ENCODE assay signal across 9 mouse cellular contexts in genomic region chr13:60173186-60173585, GRCm38 (mm10). TPM values are rescaled to one million over a fixed set of nuclear protein-coding genes. Genes with fewer than 3 reads are reported as not detected.
DNase-seq lines count a peak whose midpoint lies in the region; ATAC-seq and TF ChIP-seq lines count a peak whose summit lies in the region.
"Had no signal": no experiment of that assay in that cellular context is flagged by ENCODE, and none has a peak within 500 bp of the region (broad histone marks: within the 10 kb centered on the region; RNA-seq: fewer than 3 reads in every experiment).

No protein-coding gene starts in this region.

- peaks cover 45% of the 10 kb centered on the region for H3K27me3 ChIP-seq in forebrain, embryonic 10.5 days (ENCODE audit: poor library complexity, severe bottlenecking)
- H3K27me3 ChIP-seq in forebrain, embryonic 16.5 days (replicated peaks; ENCODE audit: control insufficient read depth, insufficient read depth, low read length), result peaks cover 5% of the 10 kb centered on the region
- H3K27me3 ChIP-seq in lung, embryonic 14.5 days (ENCODE audit: insufficient read depth, low read length), result peaks cover 44% of the 10 kb centered on the region
- H3K27me3 ChIP-seq in liver, postnatal 0 days (ENCODE audit: insufficient read depth, low read length), result peaks cover 70% of the 10 kb centered on the region
- no peaks in the 10 kb centered on the region; the same call in 1 of the 2 replicates for H3K27me3 ChIP-seq in stomach, postnatal 0 days (ENCODE audit: control insufficient read depth, insufficient read depth, low read length)

- H3K36me3 ChIP-seq in forebrain, embryonic 10.5 days (replicated peaks), result peaks cover 13% of the 10 kb centered on the region
- H3K36me3 ChIP-seq in forebrain, embryonic 16.5 days (ENCODE audit: control insufficient read depth, insufficient read depth), result no peaks in the 10 kb centered on the region
- no peaks in the 10 kb centered on the region for H3K36me3 ChIP-seq in lung, embryonic 14.5 days (ENCODE audit: insufficient read depth)
- H3K36me3 ChIP-seq in liver, postnatal 0 days (replicated peaks; ENCODE audit: insufficient read depth, low read length), result no peaks in the 10 kb centered on the region
- H3K36me3 ChIP-seq in stomach, postnatal 0 days (ENCODE audit: control insufficient read depth, insufficient read depth, low read length), result no peaks in the 10 kb centered on the region

- H3K4me1 ChIP-seq in forebrain, embryonic 10.5 days, result peaks cover 68% of the 10 kb centered on the region
- H3K4me1 ChIP-seq in forebrain, embryonic 16.5 days (replicated peaks; ENCODE audit: control insufficient read depth, insufficient read depth, low read length), result peaks cover 25% of the 10 kb centered on the region
- H3K4me1 ChIP-seq in lung, embryonic 14.5 days (ENCODE audit: insufficient read depth), result peaks cover 11% of the 10 kb centered on the region
- H3K4me1 ChIP-seq in liver, postnatal 0 days (ENCODE audit: insufficient read depth), result peaks cover 11% of the 10 kb centered on the region; the same call in 1 of the 2 replicates
- H3K4me1 ChIP-seq in stomach, postnatal 0 days (replicated peaks; ENCODE audit: control insufficient read depth, insufficient read depth), result no peaks in the 10 kb centered on the region

- no peak for TF ChIP-seq CTCF in lung, embryonic 14.5 days (IDR thresholded peaks at IDR 0.05; ENCODE audit: low read depth)
- no peak for TF ChIP-seq CTCF in liver, postnatal 0 days (IDR thresholded peaks at IDR 0.05; ENCODE audit: low read depth)
- TF ChIP-seq CTCF in stomach, postnatal 0 days (IDR thresholded peaks at IDR 0.05; ENCODE audit: low read depth), result no peak

- H3K9me3 ChIP-seq in forebrain, embryonic 10.5 days, result no peaks in the 10 kb centered on the region
- no peaks in the 10 kb centered on the region for H3K9me3 ChIP-seq in forebrain, embryonic 16.5 days (ENCODE audit: control insufficient read depth, low read length)
- H3K9me3 ChIP-seq in lung, embryonic 14.5 days (ENCODE audit: low read depth, low read length), result no peaks in the 10 kb centered on the region
- no peaks in the 10 kb centered on the region for H3K9me3 ChIP-seq in liver, postnatal 0 days (ENCODE audit: low read length)
- H3K9me3 ChIP-seq in stomach, postnatal 0 days (ENCODE audit: control insufficient read depth, low read length), result no peaks in the 10 kb centered on the region

- 2% methylated on average over 3 of the region's 3 CpGs for WGBS in forebrain, embryonic 10.5 days
- 3% methylated on average over 3 of the region's 3 CpGs for WGBS in forebrain, embryonic 16.5 days
- WGBS in lung, embryonic 14.5 days, result under 1% methylated on average over 3 of the region's 3 CpGs
- WGBS in liver, postnatal 0 days (ENCODE audit: insufficient replicate concordance), result 4% methylated on average over 3 of the region's 3 CpGs
- 5% methylated on average over 3 of the region's 3 CpGs for WGBS in stomach, postnatal 0 days

- H3K27ac ChIP-seq in forebrain, embryonic 10.5 days, result peak overlapping the region; percentile 99
- H3K27ac ChIP-seq in forebrain, embryonic 16.5 days (ENCODE audit: low read length), result no peak overlapping the region
- no peak overlapping the region for H3K27ac ChIP-seq in lung, embryonic 14.5 days (ENCODE audit: low read depth)
- no peak overlapping the region for H3K27ac ChIP-seq in liver, postnatal 0 days (ENCODE audit: low read depth)
- H3K27ac ChIP-seq in stomach, postnatal 0 days (replicated peaks), result no peak overlapping the region; the same call in 1 of the 2 replicates

- peak overlapping the region; percentile 98 for H3K4me3 ChIP-seq in forebrain, embryonic 10.5 days
- no peak overlapping the region for H3K4me3 ChIP-seq in forebrain, embryonic 16.5 days (replicated peaks; ENCODE audit: low read length)
- H3K4me3 ChIP-seq in lung, embryonic 14.5 days (ENCODE audit: low read depth, low read length), result no peak overlapping the region; the same call in 1 of the 2 replicates
- no peak overlapping the region for H3K4me3 ChIP-seq in liver, postnatal 0 days (ENCODE audit: low read depth, low read length)
- no peak overlapping the region for H3K4me3 ChIP-seq in stomach, postnatal 0 days (ENCODE audit: low read depth, low read length)

- TF ChIP-seq EP300 in liver, postnatal 0 days (IDR thresholded peaks at IDR 0.05; ENCODE audit: low read depth), result no peak
- no peak for TF ChIP-seq EP300 in stomach, postnatal 0 days (optimal IDR thresholded peaks at IDR 0.05)

- no peak for DNase-seq in forebrain, embryonic 10.5 days (ENCODE audit: extremely low spot score, low spot score)
- no peak for DNase-seq in lung, embryonic 14.5 days
- DNase-seq in lung, adult 18-20 months, result no peak
- no peak for DNase-seq in liver, postnatal 0 days
- DNase-seq in stomach, postnatal 0 days (ENCODE audit: low spot score), result no peak
- no peak for DNase-seq in left cerebral cortex, adult 8-10 months (ENCODE audit: low spot score in 2 of 2)
- no peak for DNase-seq in Muller cell, postnatal 12 days (ENCODE audit: inconsistent ontology term)
- DNase-seq: cerebellum, adult 18-20 months had no signal

- ATAC-seq in forebrain, embryonic 16.5 days, result no peak
- ATAC-seq in lung, embryonic 14.5 days (ENCODE audit: insufficient read depth), result no peak
- ATAC-seq in liver, postnatal 0 days, result no peak
- ATAC-seq in stomach, postnatal 0 days (ENCODE audit: low FRiP score, low TSS enrichment), result no peak

- H3K9ac ChIP-seq in forebrain, embryonic 16.5 days (replicated peaks; ENCODE audit: low read depth, low read length), result no peak overlapping the region
- no peak overlapping the region for H3K9ac ChIP-seq in lung, embryonic 14.5 days
- H3K9ac ChIP-seq in liver, postnatal 0 days (replicated peaks), result no peak overlapping the region
- no peak overlapping the region for H3K9ac ChIP-seq in stomach, postnatal 0 days (ENCODE audit: low read length)

- H3K4me2 ChIP-seq in forebrain, embryonic 16.5 days (ENCODE audit: low read length), result no peak overlapping the region
- H3K4me2 ChIP-seq in lung, embryonic 14.5 days, result peak overlapping the region; percentile 77
- 0 out of 2 replicates have a peak overlapping the region, but pooled peaks have one; percentile 13 for H3K4me2 ChIP-seq in liver, postnatal 0 days (ENCODE audit: low read depth, low read length)
- 0 out of 2 replicates have a peak overlapping the region, but pooled peaks have one; percentile 83 for H3K4me2 ChIP-seq in stomach, postnatal 0 days (replicated peaks; ENCODE audit: low read depth)

RNA-seq across cellular contexts. Expression of gene Gas1, which starts 4.0 kb away (rescaled TPM):
- 72.6 and 72.7 TPM in 2 replicates for polyA plus RNA-seq in forebrain, embryonic 10.5 days (2016; fragmentation: Nextera tagmentation; extraction: Ambion mirVana)
- polyA plus RNA-seq in forebrain, embryonic 16.5 days (2015; fragmentation: Nextera tagmentation; extraction: Ambion mirVana), result 18.8 and 26.2 TPM in 2 replicates
- 31.0 and 32.1 TPM in 2 replicates for polyA plus RNA-seq in lung, embryonic 14.5 days (2014; fragmentation: Nextera tagmentation; extraction: Ambion mirVana)
- 3.1 and 4.0 TPM in 2 replicates for polyA plus RNA-seq in liver, postnatal 0 days (2015; fragmentation: Nextera tagmentation; extraction: Ambion mirVana)
- polyA plus RNA-seq in stomach, postnatal 0 days (2015; fragmentation: Nextera tagmentation; extraction: Ambion mirVana), result 62.4 and 78.9 TPM in 2 replicates
- total RNA-seq in left cerebral cortex, adult 8-10 months (2022), result 1 to 10 TPM; 5.9 to 7.6 (median 7.6) TPM
